Mouse (Mus musculus): ENCODE measurements around the gene Cpne7. TPM values are rescaled to one million over a fixed set of nuclear protein-coding genes. Genes with fewer than 3 reads are reported as not detected.
"Not testable (repeated sequence)": the region's sequence is repeated elsewhere in the genome, so short reads cannot be mapped to it uniquely, and the experiment has no call there.

Cpne7 gene
- total RNA-seq (2021) = 4.6 and 6.4 TPM in 2 replicates
- long read RNA-seq, partial matches to known transcripts = 0 of 1 reads
- long read RNA-seq, other reads (novel, unspliced or antisense) = 1 of 1 reads

DNA sequence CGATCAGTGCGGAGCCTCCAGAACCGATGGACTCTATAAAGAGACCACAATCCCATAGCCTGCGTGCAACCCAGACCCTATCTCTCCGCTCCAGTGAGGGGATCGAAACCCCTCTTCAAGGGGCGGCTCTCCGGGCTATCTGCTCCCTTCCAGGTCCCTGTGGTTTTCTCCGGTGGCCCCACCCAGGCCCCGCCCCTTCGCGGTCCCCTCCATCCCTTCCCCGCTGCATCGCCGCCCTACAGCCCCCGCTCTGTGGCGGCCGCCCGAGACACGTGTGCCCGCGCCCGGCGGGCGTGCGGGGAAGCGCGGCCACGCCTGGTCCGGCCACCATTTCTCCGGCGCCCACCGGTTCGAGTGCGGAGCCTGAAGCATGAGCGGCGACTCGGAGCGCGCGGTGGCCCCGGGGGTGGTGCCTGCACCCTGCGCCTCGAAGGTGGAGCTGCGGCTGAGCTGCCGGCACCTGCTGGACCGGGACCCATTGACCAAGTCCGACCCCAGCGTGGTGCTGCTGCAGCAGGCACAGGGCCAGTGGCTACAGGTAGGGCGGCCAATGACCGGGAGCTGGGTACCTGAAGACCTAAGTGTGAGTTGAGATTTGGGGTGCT is at the start of gene Cpne7:
TSS of gene Cpne7 (plus strand) at position 248 of the 605 bp plus-strand sequence.
- no peak for DNase-seq

DNA sequence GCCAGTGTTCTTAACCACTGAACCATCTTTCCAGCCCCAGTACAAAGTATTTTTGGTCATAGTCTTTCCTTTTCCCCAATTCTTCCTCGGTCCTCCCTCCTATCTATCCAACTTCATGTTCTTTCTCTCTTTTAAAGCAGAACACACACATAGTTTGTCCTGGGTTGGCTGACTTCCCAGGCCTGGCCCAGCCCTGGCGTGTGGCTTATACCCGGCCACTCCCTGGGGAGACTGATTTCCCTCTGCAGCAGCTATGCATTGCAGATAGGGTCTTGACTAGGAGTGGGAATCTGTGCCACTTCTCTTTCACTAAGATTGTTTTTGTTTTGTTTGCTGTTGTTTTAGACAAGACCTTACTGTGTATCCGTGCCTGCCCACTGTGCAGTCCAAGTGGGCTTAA is 46.0 kb upstream of the Cpne7 start:
- DNase-seq = peak; percentile 28

DNA sequence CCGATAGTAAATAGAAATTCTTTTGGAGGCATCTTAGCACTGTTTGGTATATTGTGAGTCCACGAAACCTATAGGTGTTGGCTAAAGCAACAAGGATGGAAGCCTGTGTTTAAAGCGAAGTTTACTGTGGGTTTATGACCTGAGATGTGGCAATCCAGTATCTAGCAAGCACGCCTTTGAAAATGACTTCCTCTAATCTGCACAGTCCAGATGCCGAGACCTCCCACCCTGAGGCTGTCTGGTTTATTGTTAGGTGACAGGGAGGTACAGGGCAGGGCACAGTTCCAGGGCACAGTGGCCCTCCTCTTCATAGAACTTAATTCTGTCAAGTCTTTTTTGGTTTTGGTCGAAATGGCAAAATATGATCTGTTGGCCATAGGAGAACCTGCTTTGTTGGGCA is 40.0 kb upstream of the Cpne7 start:
- DNase-seq = no peak

DNA sequence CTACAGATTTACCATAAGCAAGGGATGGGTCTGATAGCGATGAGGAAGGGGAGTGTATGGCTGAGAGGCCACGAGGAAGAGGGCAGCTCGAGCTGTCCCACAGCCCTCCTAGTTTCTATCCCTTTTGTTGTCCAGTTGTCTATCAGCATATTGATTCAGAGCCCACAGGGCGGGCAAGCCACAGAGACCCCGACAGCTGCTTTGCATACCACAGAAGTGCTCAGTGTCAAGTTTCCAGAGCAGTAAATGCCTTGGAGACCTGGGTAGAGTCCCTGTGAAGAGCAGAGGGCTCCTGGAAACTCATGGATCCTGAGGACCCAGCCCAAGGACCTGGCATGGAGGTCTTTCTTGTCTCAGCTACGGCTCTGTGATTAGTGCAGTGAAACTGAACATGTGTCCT is 34.2 kb upstream of the Cpne7 start:
- DNase-seq = no peak

DNA sequence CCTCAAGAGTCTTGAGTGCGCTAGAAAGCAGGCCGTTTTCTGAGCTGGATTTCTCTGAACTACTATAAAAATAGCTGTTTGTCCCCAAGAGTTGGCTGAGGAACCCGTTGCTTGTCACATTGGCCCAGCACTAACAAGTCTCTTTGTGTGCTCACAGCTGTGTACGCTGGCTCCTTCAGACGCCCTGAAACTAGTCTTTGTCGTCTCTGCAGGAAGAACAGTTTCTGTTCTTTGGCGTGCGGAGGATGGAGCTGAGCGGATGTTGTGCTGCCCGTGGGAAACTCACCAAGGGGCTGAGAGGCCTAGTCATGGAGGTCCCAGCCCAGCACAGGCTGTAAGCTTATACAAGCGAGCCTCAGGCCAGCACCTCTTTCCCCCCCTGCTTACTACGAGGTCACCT is 33.6 kb upstream of the Cpne7 start:
- no peak for DNase-seq

DNA sequence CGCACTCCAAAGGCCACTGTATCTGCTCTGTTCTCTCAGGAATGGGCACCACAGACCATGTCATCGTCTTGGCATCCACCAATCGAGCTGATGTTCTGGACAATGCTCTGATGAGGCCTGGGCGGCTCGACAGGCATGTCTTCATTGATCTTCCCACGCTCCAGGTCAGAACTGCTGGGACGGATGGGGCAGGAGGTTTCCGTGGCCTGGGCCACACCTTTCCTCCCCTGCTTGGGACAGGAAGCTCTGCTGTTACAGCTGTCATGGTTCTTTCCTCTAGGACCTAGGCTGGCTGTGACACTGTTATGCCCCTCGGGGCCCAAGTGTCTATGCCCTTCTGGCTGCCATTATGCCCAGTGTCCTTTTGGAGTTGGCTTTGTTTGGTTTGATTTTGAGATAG is 29.9 kb upstream of the Cpne7 start:
- DNase-seq = no peak

DNA sequence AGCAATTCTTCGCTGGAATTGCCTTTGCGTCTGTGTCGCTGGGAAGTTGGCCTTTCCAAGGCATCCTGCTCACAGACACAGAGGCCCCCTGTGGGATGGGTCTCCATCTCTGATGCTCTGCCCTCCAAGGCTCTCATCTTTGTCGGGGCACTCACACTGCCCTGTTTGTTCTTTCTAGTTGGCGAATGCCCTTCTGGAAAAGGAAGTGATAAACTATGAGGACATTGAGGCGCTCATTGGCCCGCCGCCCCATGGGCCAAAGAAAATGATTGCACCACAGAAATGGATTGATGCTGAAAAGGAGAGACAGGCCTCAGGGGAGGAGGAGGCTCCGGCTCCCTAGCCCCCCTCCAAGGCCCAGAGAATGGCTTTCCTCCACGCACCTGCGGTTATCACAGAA is 20.0 kb upstream of the Cpne7 start:
- DNase-seq = no peak

DNA sequence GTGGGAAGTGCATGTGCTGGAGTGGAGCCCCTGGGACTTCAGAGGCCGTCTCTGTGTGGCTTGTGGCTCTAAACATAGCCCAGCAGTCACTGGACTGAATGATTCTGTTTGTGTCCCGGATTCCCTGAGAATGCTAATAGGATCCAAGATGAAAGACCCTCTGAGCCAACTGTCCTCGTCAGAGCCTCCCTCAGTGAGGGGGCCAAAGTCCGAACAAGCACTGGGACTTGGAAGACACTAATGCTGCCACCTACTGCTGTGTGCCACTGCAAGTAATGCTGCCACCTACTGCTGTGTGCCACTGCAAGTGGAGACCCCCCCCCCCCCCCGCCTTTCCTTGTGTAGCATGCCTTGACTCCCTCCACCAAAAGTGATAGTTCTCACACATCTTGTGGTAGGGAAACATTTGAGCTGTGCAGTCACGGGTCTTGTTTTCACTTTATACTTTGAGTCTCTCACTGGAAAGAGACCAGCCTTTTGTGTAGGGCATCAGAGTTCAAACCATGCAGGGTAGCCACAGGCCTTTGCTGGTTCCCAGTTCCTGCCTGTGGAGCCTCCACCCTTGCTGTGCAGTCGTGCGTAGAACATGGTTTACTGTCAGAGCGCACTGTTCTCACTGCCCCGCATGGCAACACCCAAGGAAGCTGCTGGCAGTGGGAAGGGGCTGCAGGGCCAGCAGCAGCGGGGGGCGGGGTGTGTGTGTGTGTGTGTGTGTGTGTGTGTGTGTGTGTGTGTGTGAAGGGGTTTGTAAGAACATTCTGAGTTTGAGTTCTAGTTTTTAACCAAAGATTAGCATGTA is 19.2 kb upstream of the Cpne7 start:
- DNase-seq = peak; percentile 31

DNA sequence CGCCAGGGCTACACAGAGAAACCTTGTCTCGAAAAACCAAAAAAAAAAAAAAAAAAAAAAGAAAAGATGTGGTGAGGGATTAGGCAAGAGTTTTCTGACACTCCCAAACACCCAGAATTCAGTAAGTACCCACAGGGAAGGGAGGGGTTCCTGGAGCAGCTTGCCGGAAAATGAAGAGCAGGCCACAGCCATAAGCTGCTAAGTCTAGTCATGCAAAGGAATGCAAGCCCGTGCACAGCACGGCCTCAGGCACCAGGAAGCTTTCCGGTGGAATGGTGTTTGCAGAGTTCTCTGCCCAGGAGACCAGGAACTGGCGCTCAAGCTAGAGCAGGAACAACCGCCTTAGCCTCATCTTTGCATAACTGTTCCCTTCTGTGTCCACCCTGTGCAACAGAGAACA is 16.9 kb upstream of the Cpne7 start:
- no peak for DNase-seq

DNA sequence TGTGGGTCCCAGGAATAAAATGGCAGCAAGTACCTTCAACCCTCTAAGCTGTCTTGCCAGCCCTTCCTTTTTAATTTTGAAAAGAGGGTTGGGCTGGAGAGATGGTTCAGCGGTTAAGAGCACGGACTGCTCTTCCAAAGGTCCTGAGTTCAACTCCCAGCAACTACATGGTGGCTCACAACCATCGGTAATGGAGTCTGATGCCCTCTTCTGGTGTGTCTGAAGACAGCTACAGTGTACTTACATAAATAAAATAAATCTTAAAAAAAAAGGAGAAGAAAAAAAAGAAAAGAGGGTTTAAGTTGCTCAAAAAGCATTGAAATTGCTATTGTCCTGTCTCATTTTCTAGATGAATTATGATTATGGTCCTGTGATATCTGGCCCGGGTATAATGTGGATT is 15.9 kb upstream of the Cpne7 start:
- DNase-seq = no peak

DNA sequence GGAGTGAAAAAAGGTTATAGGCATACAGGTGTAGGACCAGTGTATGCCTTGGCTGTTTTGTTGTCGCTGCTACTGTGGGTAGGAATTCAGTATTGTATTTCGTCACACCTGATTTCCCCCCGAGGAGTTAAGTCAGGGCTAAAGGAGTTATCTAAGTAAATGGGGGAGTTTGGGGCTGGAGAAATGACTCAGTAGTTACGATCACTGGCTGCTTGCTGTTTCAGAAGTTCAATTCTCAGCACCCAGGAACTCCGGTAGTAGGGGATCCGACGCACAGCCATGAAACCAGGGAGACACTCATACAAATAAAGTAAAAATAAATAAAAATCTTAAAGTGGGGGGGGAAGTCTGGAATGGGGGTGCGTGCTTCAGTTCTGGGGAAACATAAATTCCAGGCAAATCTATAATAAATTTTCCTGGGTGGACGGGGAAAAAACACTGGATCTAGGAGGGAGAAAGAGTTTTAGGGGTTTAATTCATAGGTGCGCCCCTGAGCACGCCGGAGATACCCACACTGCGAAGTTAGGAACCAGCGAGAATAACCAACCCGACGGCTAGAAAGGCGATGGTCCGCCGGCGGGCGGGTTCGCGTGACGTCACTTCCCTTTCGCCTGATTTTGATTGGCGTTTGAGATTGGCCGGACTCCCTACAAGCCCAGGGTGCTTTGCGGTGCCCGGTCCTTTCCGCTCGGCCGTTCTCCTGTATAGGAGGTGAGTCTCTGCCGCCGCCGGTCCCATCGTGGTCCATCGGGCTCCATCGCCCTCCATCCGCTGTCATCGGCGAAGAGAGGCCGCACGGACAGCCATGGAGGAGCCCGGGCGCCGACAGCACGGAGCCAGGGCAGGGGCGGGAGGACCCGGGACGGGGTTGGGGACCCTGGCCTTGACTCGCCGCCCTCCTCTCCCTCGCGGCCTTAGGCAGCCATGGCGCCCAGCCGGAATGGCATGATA is 15.2 kb upstream of the Cpne7 start, which contains the start of gene Rpl13:
TSS of gene Rpl13 (plus strand) at position 616 of the 951 bp plus-strand sequence.
- DNase-seq = peak; percentile 95

DNA sequence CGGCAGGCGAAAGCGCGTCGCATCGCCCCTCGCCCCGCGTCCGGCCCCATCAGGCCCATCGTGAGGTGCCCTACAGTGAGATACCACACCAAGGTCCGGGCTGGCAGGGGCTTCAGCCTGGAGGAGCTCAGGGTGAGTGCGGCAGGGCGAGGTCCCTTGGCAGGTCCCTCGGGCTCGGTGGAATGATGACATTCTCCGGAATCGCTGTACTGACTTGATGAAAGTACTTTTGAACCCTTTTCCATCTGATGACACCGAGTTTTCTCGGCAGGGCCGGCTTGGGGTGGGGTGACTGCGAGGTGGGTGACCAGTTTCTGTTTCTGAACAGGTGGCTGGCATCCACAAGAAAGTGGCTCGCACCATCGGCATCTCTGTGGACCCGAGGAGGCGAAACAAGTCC is 14.3 kb upstream of the Cpne7 start:
- DNase-seq = not testable (repeated sequence)

DNA sequence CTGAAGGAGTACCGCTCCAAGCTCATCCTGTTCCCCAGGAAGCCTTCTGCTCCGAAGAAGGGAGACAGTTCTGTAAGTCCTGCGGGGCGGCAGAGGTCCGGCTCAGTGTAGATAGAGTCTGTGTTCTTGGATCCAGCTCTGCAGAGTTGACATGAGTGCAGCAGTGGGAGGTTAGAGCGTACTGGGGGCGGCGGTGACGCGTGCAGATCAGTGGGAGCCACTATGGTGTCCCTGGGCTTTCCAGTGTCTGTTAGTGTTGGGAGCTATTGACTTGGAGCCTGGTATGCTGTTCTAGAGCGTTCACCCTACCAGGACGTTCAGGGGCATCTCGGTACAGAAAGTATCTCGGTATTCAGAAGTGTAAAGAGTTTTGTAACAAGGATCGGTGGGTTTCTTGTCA is 13.9 kb upstream of the Cpne7 start:
- no peak for DNase-seq

DNA sequence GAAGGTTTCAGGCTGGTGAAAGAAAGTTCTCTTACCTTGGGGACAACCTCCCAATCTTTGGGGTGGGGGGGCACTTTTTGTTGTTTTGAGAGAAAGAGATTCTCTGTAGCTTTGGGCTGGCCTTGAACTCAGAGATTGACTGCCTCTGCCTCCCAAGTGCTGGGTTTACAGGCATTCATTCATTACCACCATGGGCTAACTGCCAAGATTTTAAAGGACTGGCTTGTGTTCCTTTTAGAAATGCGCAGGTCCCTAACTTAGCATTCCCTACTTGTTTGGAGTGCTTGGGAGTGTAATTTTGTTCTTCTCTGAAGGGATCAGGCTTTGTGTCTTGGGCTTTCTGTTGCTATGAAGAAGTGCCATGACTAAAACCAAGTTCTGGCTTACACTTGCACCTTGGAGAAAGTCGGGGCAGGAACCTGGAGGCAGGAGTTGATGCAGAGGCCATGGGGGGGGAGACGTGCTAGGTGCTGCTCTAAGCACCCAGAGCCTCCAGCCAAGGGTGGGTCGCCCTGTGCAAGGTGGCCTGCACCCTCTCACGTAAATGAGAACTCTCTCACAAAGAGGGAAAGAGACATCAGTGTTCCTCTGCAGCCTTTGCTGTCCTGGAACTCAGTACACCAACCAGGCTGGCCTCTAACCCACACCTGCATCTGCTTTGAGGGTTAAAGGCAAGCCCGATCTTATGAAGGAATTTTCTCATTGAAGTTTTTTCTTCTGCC is 13.0 kb upstream of the Cpne7 start:
- no peak for DNase-seq

DNA sequence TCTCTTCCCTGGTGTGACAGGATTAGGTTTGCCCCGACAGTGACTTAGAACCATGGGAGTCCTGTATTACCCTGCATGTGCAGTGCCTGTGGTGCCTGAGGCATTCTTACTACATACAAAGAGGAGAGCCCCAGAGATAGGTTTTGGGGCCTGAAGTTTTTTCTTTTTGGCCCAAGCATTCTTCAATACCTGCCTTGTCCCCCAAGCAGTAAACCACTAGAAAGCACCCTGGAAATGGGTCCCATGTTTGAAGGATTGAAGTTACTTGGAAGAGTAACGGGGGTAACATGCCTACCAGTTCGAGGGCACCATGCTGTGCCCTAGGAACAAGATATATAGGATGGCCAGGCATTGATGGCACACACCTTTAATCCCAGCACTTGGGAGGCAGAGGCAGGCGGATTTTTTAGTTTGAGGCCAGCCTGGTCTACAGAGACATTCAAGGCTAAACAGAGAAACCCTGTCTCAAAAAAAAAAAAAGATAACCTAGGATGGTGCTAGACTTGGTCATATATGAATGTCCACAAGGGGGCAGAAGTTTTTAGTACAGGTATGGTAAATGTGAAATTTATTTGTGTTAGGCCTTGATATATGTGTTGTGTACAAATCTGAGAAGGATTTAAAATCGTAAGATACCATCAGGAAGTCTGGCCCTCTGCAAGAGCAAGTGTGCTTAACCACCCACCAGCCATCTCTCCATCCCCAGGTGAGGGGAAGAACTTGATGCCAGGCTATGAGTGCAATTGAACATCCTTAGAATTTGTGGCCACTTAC is 11.4 kb upstream of the Cpne7 start:
- no peak for DNase-seq

DNA sequence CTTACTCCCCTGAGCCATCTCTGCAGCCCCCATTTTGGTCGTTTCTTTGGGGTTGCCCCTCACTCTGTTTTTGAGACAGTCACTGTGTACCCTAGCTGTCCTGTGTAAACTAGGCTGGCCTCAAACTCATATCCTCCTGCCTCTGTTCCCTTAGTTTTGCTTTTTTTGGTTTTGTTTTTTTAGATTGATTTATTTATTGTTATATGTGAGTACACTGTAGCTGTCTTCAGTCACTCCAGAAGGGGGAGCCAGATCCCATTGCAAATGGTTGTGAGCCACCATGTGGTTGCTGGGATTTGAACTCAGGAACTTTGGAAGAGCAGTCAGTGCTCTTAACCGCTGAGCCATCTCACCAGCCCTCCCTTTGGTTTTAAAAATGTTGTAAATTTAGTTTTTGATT is 10.6 kb upstream of the Cpne7 start:
- DNase-seq = no peak

DNA sequence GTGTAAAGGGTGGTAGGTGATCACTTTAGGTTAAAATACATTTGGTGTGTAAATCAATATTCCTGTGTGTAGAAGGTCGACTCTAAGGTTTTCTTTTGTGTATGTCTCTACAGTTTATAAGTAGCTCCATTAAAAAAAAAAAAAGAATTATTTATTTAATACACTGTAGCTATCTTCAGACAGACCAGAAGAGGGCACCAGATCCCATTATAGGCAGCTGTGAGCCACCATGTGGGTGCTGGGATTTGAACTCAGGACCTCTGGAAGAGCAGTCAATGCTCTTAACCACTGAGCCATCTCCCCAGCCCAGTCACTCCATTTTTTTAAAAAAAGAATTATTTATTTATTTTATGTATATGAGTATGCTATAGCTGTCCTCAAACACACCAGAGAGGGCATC is 9.2 kb upstream of the Cpne7 start:
- DNase-seq = no peak

DNA sequence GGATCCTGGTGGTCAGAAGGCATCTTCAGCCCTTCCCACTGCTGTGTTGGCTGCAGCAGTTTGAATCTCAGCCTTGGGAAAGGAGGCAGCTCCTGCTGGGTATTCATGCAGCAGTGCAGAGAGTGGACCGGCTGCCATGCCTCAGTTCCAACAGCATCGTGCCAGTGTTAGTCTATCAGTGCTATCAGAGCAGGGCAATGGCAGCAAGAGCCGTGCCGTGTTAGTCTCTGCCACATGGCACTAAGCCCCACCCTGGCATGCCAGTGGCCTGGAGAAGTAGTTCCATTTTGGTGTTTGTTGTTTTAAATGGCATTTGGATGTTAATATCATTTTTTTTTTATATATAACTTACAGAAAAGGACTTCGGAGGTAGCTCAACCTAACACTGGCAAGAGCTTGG is 8.2 kb upstream of the Cpne7 start:
- no peak for DNase-seq

DNA sequence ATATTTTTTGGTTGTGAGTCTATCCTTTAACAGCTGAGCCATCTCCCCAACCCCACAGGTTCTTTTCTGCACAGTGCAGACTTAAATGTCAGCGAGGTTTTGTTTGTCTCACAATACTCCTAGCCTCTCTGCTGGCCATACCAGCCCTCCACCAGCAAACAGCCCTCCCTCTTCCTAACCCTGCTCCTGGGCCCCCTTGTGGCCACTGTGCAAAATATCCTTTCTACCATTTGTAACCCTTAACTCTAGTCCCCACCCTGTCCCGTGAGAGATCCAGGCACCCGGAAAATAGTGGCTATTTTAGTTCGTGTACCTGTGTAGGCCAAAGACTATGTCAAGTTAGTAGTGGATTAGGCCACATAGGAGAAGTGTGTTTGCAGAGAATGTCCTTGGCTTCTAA is 6.5 kb upstream of the Cpne7 start:
- peak; percentile 58 for DNase-seq

DNA sequence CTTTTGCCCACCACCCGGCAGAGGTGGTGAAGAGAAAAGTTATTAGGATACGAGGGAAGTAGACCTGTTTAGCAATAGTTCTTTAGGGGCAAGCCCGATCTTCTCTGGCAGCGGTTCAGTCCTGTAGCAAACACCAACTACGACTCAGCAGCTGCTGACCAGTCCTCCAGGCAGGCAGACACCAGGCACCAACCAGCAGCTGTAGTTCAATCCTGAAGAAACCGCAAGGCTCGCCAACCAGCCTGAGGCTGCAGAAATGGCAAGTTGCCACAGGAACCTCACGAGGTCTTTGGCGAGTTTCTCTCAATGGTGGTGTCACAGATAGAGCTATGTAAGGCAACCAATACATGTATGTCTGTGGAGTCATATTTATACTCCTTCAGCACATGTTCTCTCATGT is 4.3 kb upstream of the Cpne7 start:
- DNase-seq = no peak

DNA sequence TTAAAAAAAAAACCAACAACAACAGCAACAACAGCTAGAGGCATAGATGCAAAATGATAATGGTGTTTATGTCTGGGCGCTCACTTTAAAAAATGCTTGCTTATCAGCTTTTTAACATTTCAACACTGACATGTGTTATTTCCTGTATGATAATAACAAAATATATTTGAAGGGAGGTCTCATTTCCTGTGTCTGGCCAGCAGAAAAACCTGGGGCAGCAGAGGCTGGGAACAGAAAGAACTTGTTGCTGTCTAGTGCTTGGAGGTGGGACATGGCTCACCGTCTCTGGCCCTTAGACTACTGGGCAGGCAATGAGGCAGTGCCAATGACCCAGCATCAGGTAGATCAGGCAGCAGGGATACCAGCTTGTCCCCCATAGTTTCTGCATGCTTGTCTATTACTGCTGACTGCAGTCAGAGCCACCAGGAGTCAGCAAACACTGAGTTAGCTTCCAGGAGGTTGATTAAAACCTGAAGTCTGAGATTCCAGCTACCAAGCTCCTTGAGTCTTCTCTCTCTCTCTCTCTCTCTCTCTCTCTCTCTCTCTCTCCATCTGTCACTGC is 3.2 kb upstream of the Cpne7 start:
- DNase-seq = no peak

Data from adrenal gland, postnatal 25 days (tissue).